25 mouse cellular contexts compared by ENCODE assay signal in genomic region chr2:76965542-76965941, GRCm38 (mm10).
"Had no signal": no experiment of that assay in that cellular context is flagged by ENCODE, and none has a peak within 500 bp of the region (broad histone marks: within the 10 kb centered on the region; RNA-seq: fewer than 3 reads in every experiment).

No protein-coding gene starts in this region.

- H3K9me3 ChIP-seq: heart, embryonic 13.5 days; heart, embryonic 15.5 days; hindbrain, embryonic 13.5 days; hindbrain, embryonic 15.5 days; kidney, embryonic 15.5 days; limb, embryonic 10.5 days; limb, embryonic 12.5 days; liver, embryonic 13.5 days had no signal

- H3K36me3 ChIP-seq: hindbrain, embryonic 13.5 days; hindbrain, embryonic 15.5 days; kidney, embryonic 15.5 days; limb, embryonic 10.5 days; limb, embryonic 12.5 days; liver, embryonic 13.5 days had no signal

- H3K4me1 ChIP-seq: hindbrain, embryonic 13.5 days; hindbrain, embryonic 15.5 days; kidney, embryonic 15.5 days; limb, embryonic 10.5 days; limb, embryonic 12.5 days; liver, embryonic 13.5 days had no signal

- DNase-seq: gastrocnemius, postnatal 14 days; gastrocnemius, postnatal 36 days; heart, postnatal 14 days; heart, postnatal 36 days; kidney, adult 11 months; kidney, adult 2 months; kidney, adult 9 months; kidney, postnatal 10 days; kidney, postnatal 25 days; kidney, postnatal 4 days; liver; liver, embryonic 13.5 days had no signal

- H3K4me2 ChIP-seq: heart, embryonic 11.5 days; heart, embryonic 13.5 days; heart, embryonic 15.5 days; hindbrain, embryonic 13.5 days; hindbrain, embryonic 15.5 days; kidney, embryonic 15.5 days; limb, embryonic 12.5 days; liver, embryonic 11.5 days; liver, embryonic 13.5 days had no signal

- H3K27ac ChIP-seq: heart, embryonic 13.5 days; heart, embryonic 15.5 days; hindbrain, embryonic 13.5 days; hindbrain, embryonic 15.5 days; hindbrain, postnatal 0 days; kidney, embryonic 15.5 days; layer of hippocampus, adult 2 months; left cerebral cortex, adult 2 months; limb, embryonic 10.5 days; limb, embryonic 12.5 days; liver, embryonic 13.5 days had no signal

- H3K27me3 ChIP-seq: heart, embryonic 13.5 days; heart, embryonic 15.5 days; hindbrain, embryonic 13.5 days; liver, embryonic 13.5 days had no signal

- H3K4me3 ChIP-seq: heart, embryonic 13.5 days; heart, embryonic 15.5 days; hindbrain, embryonic 13.5 days; hindbrain, embryonic 15.5 days; kidney, embryonic 15.5 days; layer of hippocampus, adult 2 months; left cerebral cortex, adult 2 months; limb, embryonic 10.5 days; limb, embryonic 12.5 days; liver, embryonic 13.5 days had no signal

- ATAC-seq: hindbrain, postnatal 0 days; intestine, embryonic 16.5 days had no signal

- H3K9ac ChIP-seq: heart, embryonic 13.5 days; heart, embryonic 15.5 days; hindbrain, embryonic 13.5 days; hindbrain, embryonic 15.5 days; kidney, embryonic 15.5 days; limb, embryonic 12.5 days; liver, embryonic 13.5 days had no signal
